Mouse (Mus musculus) kidney, adult 18-20 months (tissue): ENCODE data around the gene Tax1bp3.

Experiments
- DNase-seq: peaks from one replicate; pipeline ENCODE4 v3.0.0; 2021

Tax1bp3 gene

DNA sequence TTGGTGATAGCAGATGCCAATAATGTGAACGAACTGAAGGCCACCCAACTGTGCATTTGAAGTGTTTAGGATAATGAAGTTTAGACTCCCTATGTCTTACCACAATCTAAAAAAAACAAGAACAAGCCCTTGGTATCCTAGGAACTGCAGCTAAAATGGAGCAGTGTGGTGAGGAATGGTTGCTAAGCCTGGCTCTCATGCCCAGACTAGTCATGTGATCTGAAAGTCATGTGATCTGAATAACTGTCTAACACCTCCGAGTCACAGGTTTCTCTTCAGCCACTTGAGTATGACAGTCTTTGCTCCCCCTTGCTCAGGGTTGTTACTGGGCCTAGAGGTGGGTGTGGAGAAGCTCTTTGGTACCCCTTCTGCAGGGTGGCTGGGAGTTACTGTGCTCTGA lies 55.6 kb downstream of the Tax1bp3 start:
- DNase-seq = no peak
